ENCODE assay signal across 21 mouse cellular contexts in the genomic region with DNA sequence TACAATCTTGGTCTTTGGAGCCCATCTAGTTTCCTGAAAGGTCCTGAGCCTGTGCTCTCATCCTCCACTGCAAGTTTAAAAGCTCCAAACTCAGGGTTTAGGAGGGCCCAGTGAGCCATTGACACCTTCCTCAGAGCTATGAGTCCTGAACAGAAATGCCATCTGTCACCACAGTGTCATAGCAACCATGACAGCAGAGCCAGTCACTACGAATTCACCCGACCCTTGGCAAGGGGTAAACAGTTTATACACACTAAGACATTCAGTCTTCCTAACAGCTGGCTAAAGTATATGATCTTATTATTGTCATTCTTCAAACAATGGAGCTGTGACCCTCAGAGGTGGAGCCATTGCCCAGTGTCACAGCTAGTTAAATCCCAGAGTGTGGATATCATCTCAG.
DNase-seq lines count a peak whose midpoint lies in the region; ATAC-seq and TF ChIP-seq lines count a peak whose summit lies in the region.
"Had no signal": no experiment of that assay in that cellular context is flagged by ENCODE, and none has a peak within 500 bp of the region (broad histone marks: within the 10 kb centered on the region; RNA-seq: fewer than 3 reads in every experiment).

No protein-coding gene starts in this region.

- TF ChIP-seq POLR2A in cerebellum, adult 2 months (IDR thresholded peaks at IDR 0.05; ENCODE audit: borderline replicate concordance, insufficient read depth, low read length), result no peak

- H3K4me1 ChIP-seq in cerebellum, adult 2 months (ENCODE audit: control insufficient read depth, insufficient read depth, low read length), result no peaks in the 10 kb centered on the region
- no peaks in the 10 kb centered on the region for H3K4me1 ChIP-seq in heart, embryonic 10.5 days
- peaks cover 3% of the 10 kb centered on the region; the same call in 1 of the 2 replicates for H3K4me1 ChIP-seq in midbrain, embryonic 13.5 days (replicated peaks)
- no peaks in the 10 kb centered on the region for H3K4me1 ChIP-seq in midbrain, embryonic 16.5 days (ENCODE audit: control insufficient read depth, insufficient read depth, low read length)
- H3K4me1 ChIP-seq: embryonic facial prominence, embryonic 15.5 days had no signal

- no peaks in the 10 kb centered on the region for H3K36me3 ChIP-seq in heart, embryonic 10.5 days
- no peaks in the 10 kb centered on the region for H3K36me3 ChIP-seq in midbrain, embryonic 13.5 days
- H3K36me3 ChIP-seq in midbrain, embryonic 16.5 days (ENCODE audit: control insufficient read depth, insufficient read depth, low read length), result no peaks in the 10 kb centered on the region
- H3K36me3 ChIP-seq: embryonic facial prominence, embryonic 15.5 days; forebrain, embryonic 10.5 days; hindbrain, embryonic 12.5 days; intestine, embryonic 15.5 days had no signal

- no peak for TF ChIP-seq CTCF in cerebellum, adult 2 months (IDR thresholded peaks at IDR 0.05; ENCODE audit: borderline replicate concordance, insufficient read depth, low read depth, low read length)
- no peak for TF ChIP-seq CTCF in layer of hippocampus, adult 2 months (conservative IDR thresholded peaks at IDR 0.05)

- no peak overlapping the region for H3K4me3 ChIP-seq in cerebellum, adult 2 months (replicated peaks; ENCODE audit: insufficient read depth, low read depth, low read length)
- no peak overlapping the region for H3K4me3 ChIP-seq in heart, embryonic 10.5 days
- no peak overlapping the region for H3K4me3 ChIP-seq in midbrain, embryonic 13.5 days (replicated peaks)
- no peak overlapping the region for H3K4me3 ChIP-seq in midbrain, embryonic 16.5 days (ENCODE audit: low read depth, low read length)
- no peak overlapping the region for H3K4me3 ChIP-seq in layer of hippocampus, adult 2 months
- H3K4me3 ChIP-seq: embryonic facial prominence, embryonic 15.5 days; erythroblast, embryonic 14.5 days; forebrain, embryonic 10.5 days; gastrocnemius, adult 2 months; hindbrain, embryonic 12.5 days; intestine, embryonic 15.5 days had no signal

- H3K27me3 ChIP-seq in cerebellum, adult 2 months (ENCODE audit: control insufficient read depth, insufficient read depth, low read length), result no peaks in the 10 kb centered on the region
- H3K27me3 ChIP-seq in heart, embryonic 10.5 days (ENCODE audit: insufficient read depth, poor library complexity, severe bottlenecking), result peaks cover under 1% of the 10 kb centered on the region; the same call in 1 of the 2 replicates
- H3K27me3 ChIP-seq in midbrain, embryonic 13.5 days, result no peaks in the 10 kb centered on the region
- H3K27me3 ChIP-seq in midbrain, embryonic 16.5 days (ENCODE audit: control insufficient read depth, insufficient read depth, low read depth, low read length), result no peaks in the 10 kb centered on the region
- H3K27me3 ChIP-seq: embryonic facial prominence, embryonic 15.5 days; hindbrain, embryonic 12.5 days; intestine, embryonic 15.5 days had no signal

- no peaks in the 10 kb centered on the region for H3K9me3 ChIP-seq in heart, embryonic 10.5 days
- no peaks in the 10 kb centered on the region for H3K9me3 ChIP-seq in midbrain, embryonic 13.5 days
- H3K9me3 ChIP-seq in midbrain, embryonic 16.5 days (replicated peaks; ENCODE audit: control insufficient read depth, low read length, poor library complexity, severe bottlenecking), result no peaks in the 10 kb centered on the region
- H3K9me3 ChIP-seq: embryonic facial prominence, embryonic 15.5 days; forebrain, embryonic 10.5 days; hindbrain, embryonic 12.5 days; intestine, embryonic 15.5 days had no signal

- 12% methylated on average over 2 of the region's 2 CpGs for WGBS in cerebellum, adult 2 months
- WGBS in heart, embryonic 10.5 days, result 60% methylated on average over 2 of the region's 2 CpGs
- 31% methylated on average over 2 of the region's 2 CpGs for WGBS in midbrain, embryonic 13.5 days
- WGBS in midbrain, embryonic 16.5 days, result 35% methylated on average over 2 of the region's 2 CpGs

- no peak overlapping the region for H3K27ac ChIP-seq in cerebellum, adult 2 months (ENCODE audit: insufficient read depth, low read length)
- H3K27ac ChIP-seq in heart, embryonic 10.5 days, result no peak overlapping the region
- H3K27ac ChIP-seq in midbrain, embryonic 13.5 days, result no peak overlapping the region
- no peak overlapping the region for H3K27ac ChIP-seq in midbrain, embryonic 16.5 days (ENCODE audit: low read length)
- no peak overlapping the region for H3K27ac ChIP-seq in layer of hippocampus, adult 2 months
- H3K27ac ChIP-seq: embryonic facial prominence, embryonic 15.5 days; gastrocnemius, adult 2 months; hindbrain, embryonic 12.5 days; intestine, embryonic 15.5 days had no signal

- H3K9ac ChIP-seq in midbrain, embryonic 13.5 days (replicated peaks), result no peak overlapping the region
- no peak overlapping the region for H3K9ac ChIP-seq in midbrain, embryonic 16.5 days (ENCODE audit: low read depth, low read length)
- H3K9ac ChIP-seq: embryonic facial prominence, embryonic 15.5 days; hindbrain, embryonic 12.5 days; intestine, embryonic 15.5 days had no signal

- 0 out of 2 replicates have a peak, but pooled peaks have one; percentile 9 for ATAC-seq in midbrain, embryonic 13.5 days
- no peak for ATAC-seq in midbrain, embryonic 16.5 days
- ATAC-seq: intestine, embryonic 15.5 days had no signal

- H3K4me2 ChIP-seq in midbrain, embryonic 13.5 days (replicated peaks), result no peak overlapping the region
- H3K4me2 ChIP-seq in midbrain, embryonic 16.5 days (ENCODE audit: low read length), result no peak overlapping the region
- H3K4me2 ChIP-seq: embryonic facial prominence, embryonic 15.5 days; hindbrain, embryonic 12.5 days; intestine, embryonic 15.5 days had no signal

- DNase-seq in cerebellum, postnatal 14 days, result peak; percentile 9 to 27
- DNase-seq in cerebellum, adult 2 months, result no peak
- peak; percentile 33 for DNase-seq in heart, embryonic 10.5 days (ENCODE audit: low spot score)
- no peak for DNase-seq in heart, adult 18-20 months
- DNase-seq in natural killer cell, adult 2 months (ENCODE audit: low spot score in 2 of 2), result no peak
- DNase-seq in layer of hippocampus, adult 2 months (ENCODE audit: low spot score in 2 of 2), result no peak
- DNase-seq: adrenal gland, postnatal 10 days; cerebellum, adult 18-20 months; cerebellum, postnatal 25 days; embryo, embryonic 11 days; gastrocnemius, adult 2 months; gastrocnemius, postnatal 25 days; heart, postnatal 10 days; heart, postnatal 4 days had no signal

Comparison
In these comparisons a context has a peak if more than half of its experiments do, and no peak if none do; other contexts are left out.
1. DNase-seq: peak in cerebellum, postnatal 14 days (2 of 2) and heart, embryonic 10.5 days (single experiment); none in cerebellum, adult 2 months (0 of 2), heart, adult 18-20 months (0 of 2), natural killer cell, adult 2 months (0 of 2) and layer of hippocampus, adult 2 months (0 of 2).